Mouse (Mus musculus) CD8-positive naive resting alpha-beta T cell, adult 2 months (primary cell): Measurements from ENCODE around the gene Tmc4.

ENCODE experiments used
- DNase-seq, 2 experiments: peaks; one replicate each; pipeline ENCODE4 v3.0.0; 2022; ENCODE audit warnings: low read depth in 2 of 2, low spot score in 2 of 2

Tmc4 gene

GRCm38 (mm10) chr7:3692987-3693808 is 15.8 kb upstream of the Tmc4 start, which contains the start of gene Mboat7:
Mboat7 (minus strand) TSS chr7:3693523.
- peak; percentile 97 to 98 for DNase-seq

GRCm38 (mm10) chr7:3692382-3692986 is 15.1 kb upstream of the Tmc4 start, which contains the start of gene Tsen34:
Tsen34 (plus strand) TSS chr7:3692863.
- no peak for DNase-seq

GRCm38 (mm10) chr7:3691919-3692318 is 14.6 kb upstream of the Tmc4 start:
- DNase-seq: no peak

- DNase-seq: no peak
Measured at GRCm38 (mm10) chr7:3685400-3686187, 8.2 kb upstream of the Tmc4 start.

GRCm38 (mm10) chr7:3684698-3685097 is 7.3 kb upstream of the Tmc4 start:
- DNase-seq: no peak

- DNase-seq: no peak
Measured at GRCm38 (mm10) chr7:3683908-3684550, 6.7 kb upstream of the Tmc4 start.

GRCm38 (mm10) chr7:3676371-3676770 is 982 bp downstream of the Tmc4 start:
- no peak for DNase-seq

GRCm38 (mm10) chr7:3675228-3675548 is 2.2 kb downstream of the Tmc4 start:
- no peak for DNase-seq

GRCm38 (mm10) chr7:3674507-3675227 is 2.7 kb downstream of the Tmc4 start:
- DNase-seq: peak; percentile 71 to 81

- no peak for DNase-seq
Measured at GRCm38 (mm10) chr7:3666921-3667391, 10.4 kb downstream of the Tmc4 start.

GRCm38 (mm10) chr7:3665215-3666114 is 11.9 kb downstream of the Tmc4 start, which contains the start of gene Leng1:
Leng1 (minus strand) TSS chr7:3665840.
- DNase-seq: peak; percentile 91

- no peak for DNase-seq
Measured at GRCm38 (mm10) chr7:3664524-3665214, 12.7 kb downstream of the Tmc4 start.

GRCm38 (mm10) chr7:3658578-3658977 is 18.8 kb downstream of the Tmc4 start:
- DNase-seq: no peak

- DNase-seq: no peak
Measured at GRCm38 (mm10) chr7:3656966-3657365, 20.4 kb downstream of the Tmc4 start.

- no peak for DNase-seq
Measured at GRCm38 (mm10) chr7:3646641-3647040, 30.7 kb downstream of the Tmc4 start.

GRCm38 (mm10) chr7:3646188-3646587 is 31.2 kb downstream of the Tmc4 start:
- DNase-seq: no peak

GRCm38 (mm10) chr7:3645488-3646025 is 31.8 kb downstream of the Tmc4 start:
- DNase-seq: no peak

- peak; percentile 97 to 99 for DNase-seq
Measured at GRCm38 (mm10) chr7:3644672-3645487, 32.5 kb downstream of the Tmc4 start, which contains the start of gene Cnot3. Cnot3 (plus strand) TSS chr7:3645268.
